Mouse (Mus musculus): Measurements from ENCODE around the gene Gucy2c.

DNA sequence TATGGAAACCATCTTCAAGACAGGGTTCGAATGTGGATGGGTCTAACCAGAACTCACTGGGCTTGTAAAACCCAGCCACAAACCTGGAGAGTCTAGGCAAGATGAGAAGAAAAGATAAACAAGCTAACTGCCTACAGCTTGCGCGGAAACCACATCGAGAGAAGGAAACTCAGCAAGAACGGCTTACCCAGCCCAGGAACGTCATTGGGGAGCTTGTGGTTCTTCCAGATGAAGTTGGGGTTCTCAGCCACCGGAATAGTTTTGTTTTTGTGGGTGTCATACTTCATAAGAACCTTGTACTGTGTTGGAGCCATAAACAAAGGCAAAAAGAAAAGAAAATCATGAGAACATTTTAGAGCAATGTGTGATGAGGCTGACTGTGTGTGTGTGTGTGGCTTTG is 37.8 kb downstream of the Gucy2c start:
- TF ChIP-seq CHD2 (IDR thresholded peaks at IDR 0.05; ENCODE audit: low read depth, low read length) (no peak), HCFC1 (IDR thresholded peaks at IDR 0.05; ENCODE audit: borderline replicate concordance, insufficient read depth, low read length) (no peak)
